Mouse (Mus musculus) CH12.LX (cell line): ENCODE data around the gene Magi2. TPM values are rescaled to one million over a fixed set of nuclear protein-coding genes. Genes with fewer than 3 reads are reported as not detected.

Experiments
- DNase-seq: peaks from one replicate; pipeline ENCODE4 v3.0.0-alpha.2; 2013; ENCODE audit errors: extremely low read depth
- H3K27ac ChIP-seq: 2 replicates; pipeline ENCODE4 v1.5.1; 2012; ENCODE audit warnings: low read depth, mild to moderate bottlenecking, control low read depth, moderate library complexity; ENCODE audit not compliant: insufficient read depth
- H3K27me3 ChIP-seq: replicated peaks from 2 replicates; pipeline ENCODE3; 2012; ENCODE audit warnings: inconsistent platforms
- H3K36me3 ChIP-seq, 2 experiments: replicated peaks in 1 of 2; 2 replicates each; pipeline versions ENCODE3 to v1.6.1; 2012; ENCODE audit warnings: inconsistent platforms in 1 of 2, low read length in 1 of 2, mild to moderate bottlenecking in 1 of 2, mixed read lengths in 1 of 2, moderate library complexity in 1 of 2; ENCODE audit not compliant: control insufficient read depth in 1 of 2, insufficient read depth in 1 of 2
- H3K4me1 ChIP-seq, 2 experiments: 2 replicates each; pipeline ENCODE4 v1.6.1; 2012; ENCODE audit warnings: inconsistent platforms in 1 of 2, moderate library complexity in 1 of 2; ENCODE audit not compliant: insufficient read depth in 2 of 2, control insufficient read depth in 1 of 2
- H3K4me2 ChIP-seq: 2 replicates; pipeline ENCODE4 v1.6.1; 2012; ENCODE audit warnings: low read depth, mild to moderate bottlenecking, control low read depth; ENCODE audit not compliant: poor library complexity, insufficient read depth, severe bottlenecking
- H3K4me3 ChIP-seq, 3 experiments: fragments of 150-350 bp in 1 of 3; sonication (generic) in 1 of 3; replicated peaks in 1 of 3; 2 replicates each; pipeline versions ENCODE3 to v1.5.1; 2011 to 2012; ENCODE audit warnings: low read depth in 2 of 3, low read length in 2 of 3, mild to moderate bottlenecking in 2 of 3, moderate library complexity in 2 of 3, control low read depth in 1 of 3, improper control_type of control experiment in 1 of 3, inconsistent platforms in 1 of 3, mixed read lengths in 1 of 3; ENCODE audit not compliant: poor library complexity in 1 of 3
- H3K79me2 ChIP-seq: replicated peaks from 2 replicates; pipeline ENCODE4 v1.6.1; 2012; ENCODE audit warnings: mild to moderate bottlenecking, moderate library complexity; ENCODE audit not compliant: control insufficient read depth, poor library complexity, insufficient read depth, severe bottlenecking; ENCODE audit errors: extremely low read depth
- H3K9ac ChIP-seq: 2 replicates; pipeline ENCODE4 v1.6.1; 2012; ENCODE audit warnings: low read depth, mild to moderate bottlenecking, control low read depth, moderate library complexity; ENCODE audit not compliant: insufficient read depth
- H3K9me3 ChIP-seq: replicated peaks from 2 replicates; pipeline ENCODE3; 2012; ENCODE audit warnings: low read length, inconsistent platforms, mixed read lengths
- BHLHE40 ChIP-seq: IDR thresholded peaks from 2 replicates; pipeline ENCODE4 v1.6.1; 2011; ENCODE audit warnings: mild to moderate bottlenecking, low read depth, low read length, improper control_type of control experiment
- CHD2 ChIP-seq: IDR thresholded peaks from 2 replicates; pipeline ENCODE4 v1.6.1; 2011; ENCODE audit warnings: low read length, improper control_type of control experiment
- ELF1 ChIP-seq: IDR thresholded peaks from 2 replicates; pipeline ENCODE4 v1.6.1; 2014; ENCODE audit warnings: low read depth, mild to moderate bottlenecking, inconsistent platforms, low read length, improper control_type of control experiment
- HCFC1 ChIP-seq: IDR thresholded peaks from 2 replicates; pipeline ENCODE4 v1.6.1; 2012; ENCODE audit warnings: low read depth, mild to moderate bottlenecking, inconsistent platforms, low read length, improper control_type of control experiment
- JUN ChIP-seq: IDR thresholded peaks from 2 replicates; pipeline ENCODE4 v1.6.1; 2011; ENCODE audit warnings: low read depth, mild to moderate bottlenecking, low read length, improper control_type of control experiment, moderate library complexity; ENCODE audit not compliant: insufficient read depth
- JUND ChIP-seq: conservative IDR thresholded peaks from 2 replicates; pipeline ENCODE4 v1.6.1; 2011; ENCODE audit warnings: low read depth, low read length, improper control_type of control experiment
- KAT2A ChIP-seq: IDR thresholded peaks from 2 replicates; pipeline ENCODE4 v1.6.1; 2012; ENCODE audit warnings: low read length, improper control_type of control experiment, inconsistent platforms; ENCODE audit not compliant: insufficient replicate concordance
- MAZ ChIP-seq: IDR thresholded peaks from 2 replicates; pipeline ENCODE4 v1.6.1; 2012; ENCODE audit warnings: low read depth, mild to moderate bottlenecking, inconsistent platforms, low read length, improper control_type of control experiment, moderate library complexity
- MEF2A ChIP-seq: IDR thresholded peaks from 2 replicates; pipeline ENCODE4 v1.6.1; 2014; ENCODE audit warnings: low read depth, mild to moderate bottlenecking, inconsistent platforms, low read length, improper control_type of control experiment, borderline replicate concordance
- MXI1 ChIP-seq: IDR thresholded peaks from 2 replicates; pipeline ENCODE4 v1.6.1; 2011; ENCODE audit warnings: mild to moderate bottlenecking, low read depth, low read length, improper control_type of control experiment
- POLR2A ChIP-seq: IDR thresholded peaks from 2 replicates; pipeline ENCODE4 v1.6.1; 2011; ENCODE audit warnings: low read depth, mild to moderate bottlenecking, improper control_type of control experiment, low read length
- RAD21 ChIP-seq: IDR thresholded peaks from 2 replicates; pipeline ENCODE4 v1.6.1; 2011; ENCODE audit warnings: low read depth, mild to moderate bottlenecking, low read length, improper control_type of control experiment, moderate library complexity
- SMC3 ChIP-seq: IDR thresholded peaks from 2 replicates; pipeline ENCODE4 v1.6.1; 2011; ENCODE audit warnings: low read depth, low read length, improper control_type of control experiment
- TBP ChIP-seq: conservative IDR thresholded peaks from 2 replicates; pipeline ENCODE4 v1.6.1; 2011; ENCODE audit warnings: low read depth, low read length, improper control_type of control experiment
- USF1 ChIP-seq: IDR thresholded peaks from 2 replicates; pipeline ENCODE4 v1.6.1; 2014; ENCODE audit warnings: low read depth, mild to moderate bottlenecking, inconsistent platforms, low read length, improper control_type of control experiment
- ZC3H11A ChIP-seq: IDR thresholded peaks from 2 replicates; pipeline ENCODE4 v1.6.1; 2012; ENCODE audit warnings: low read depth, mild to moderate bottlenecking, inconsistent platforms, low read length, improper control_type of control experiment
- ZNF384 ChIP-seq: IDR thresholded peaks from 2 replicates; pipeline ENCODE4 v1.6.1; 2012; ENCODE audit warnings: low read depth, low read length, improper control_type of control experiment, inconsistent platforms
- dilution Hi-C: fragments of 300-500 bp; cut with MboI; formaldehyde crosslinking; loops from 2 replicates; pipeline ENCODE4 v1.14.3; 2020; ENCODE audit warnings: low sequenced_read_pairs; ENCODE audit not compliant: extremely low pct_unique_long_range_greater_than_20kb, extremely low pct_ligation_motif_present
- in situ Hi-C: fragments of 300-500 bp; cut with MboI; formaldehyde crosslinking; loops from 3 replicates; pipeline ENCODE4 v1.14.3; 2019; ENCODE audit warnings: low sequenced_read_pairs, low pct_ligation_motif_present, low pct_unique_long_range_greater_than_20kb, mixed read lengths
- polyA plus RNA-seq: library from polyadenylated mRNA; unstranded; fragments of >175 nt; gene quantifications from 2 replicates; pipeline ENCODE4 v1.2.1, GENCODE M21; 2012; ENCODE audit warnings: low read depth; ENCODE audit not compliant: insufficient read length
- total RNA-seq, 2 experiments: library from RNA; depleted of rRNA; stranded (reverse); fragments of 300-350 nt in 1 of 2; fragments of >200 nt in 1 of 2; gene quantifications; 2 replicates each; pipeline ENCODE4 v1.2.3; 2012 to 2014

The Magi2 gene
- total and polyA plus RNA-seq, 3 experiments: 0.37 to 0.63 (median 0.42) TPM

- H3K27me3 ChIP-seq: no peaks in the 10 kb centered on the region
- no peaks in the 10 kb centered on the region for H3K79me2 ChIP-seq
- H3K36me3 ChIP-seq: no peaks in the 10 kb centered on the region
- H3K27ac ChIP-seq: no peak overlapping the region
- H3K4me1 ChIP-seq: no peaks in the 10 kb centered on the region
- no peak for TF ChIP-seq POLR2A
- TF ChIP-seq HCFC1: no peak
- no peak for TF ChIP-seq ZC3H11A
- no peak for TF ChIP-seq BHLHE40
- TF ChIP-seq CHD2: no peak
- TF ChIP-seq MXI1: no peak
- TF ChIP-seq JUND: no peak
- no peak for TF ChIP-seq TBP
- no peak for TF ChIP-seq SMC3
- no peak overlapping the region for H3K4me2 ChIP-seq
- DNase-seq: no peak
- dilution Hi-C loops: no loop called here
- no peak overlapping the region for H3K9ac ChIP-seq
- no peaks in the 10 kb centered on the region for H3K9me3 ChIP-seq
- no peak overlapping the region for H3K4me3 ChIP-seq
- in situ Hi-C loops: no loop called here
These were observed 1146.8 kb downstream of the Magi2 start for GRCm38 (mm10) chr5:20373586-20373985.

GRCm38 (mm10) chr5:20378071-20378800 lies 1151.4 kb downstream of the Magi2 start:
- no peaks in the 10 kb centered on the region for H3K79me2 ChIP-seq
- H3K9me3 ChIP-seq: no peaks in the 10 kb centered on the region
- no peaks in the 10 kb centered on the region for H3K4me1 ChIP-seq
- dilution Hi-C loops: no loop called here
- H3K27ac ChIP-seq: no peak overlapping the region
- H3K4me3 ChIP-seq: no peak overlapping the region
- H3K27me3 ChIP-seq: no peaks in the 10 kb centered on the region
- DNase-seq: no peak
- TF ChIP-seq USF1 (no peak), HCFC1 (no peak), MEF2A (no peak), BHLHE40 (no peak), ELF1 (no peak), KAT2A (no peak), SMC3 (no peak), ZNF384 (no peak), ZC3H11A (no peak), MAZ (no peak), RAD21 (no peak), JUN (no peak)
- in situ Hi-C loops: no loop called here
- no peak overlapping the region for H3K9ac ChIP-seq
- no peaks in the 10 kb centered on the region for H3K36me3 ChIP-seq
- H3K4me2 ChIP-seq: no peak overlapping the region
